Mouse (Mus musculus) testis, adult 2 months (tissue): ENCODE measurements around the gene Rpl10a. TPM values are rescaled to one million over a fixed set of nuclear protein-coding genes. Genes with fewer than 3 reads are reported as not detected.

Experiments
- H3K27ac ChIP-seq: fragments of 200-500 bp; 2 replicates; pipeline ENCODE4 v1.5.1; 2012; ENCODE audit warnings: low read depth, low read length; ENCODE audit not compliant: control insufficient read depth, insufficient read depth
- H3K27me3 ChIP-seq: fragments of 200-500 bp; 2 replicates; pipeline ENCODE4 v1.6.1; 2012; ENCODE audit warnings: mild to moderate bottlenecking, low read length, moderate library complexity; ENCODE audit not compliant: control insufficient read depth, insufficient read depth
- H3K36me3 ChIP-seq: fragments of 200-500 bp; 2 replicates; pipeline ENCODE4 v1.6.1; 2012; ENCODE audit warnings: mild to moderate bottlenecking, low read length; ENCODE audit not compliant: control insufficient read depth, insufficient read depth
- H3K4me1 ChIP-seq: fragments of 200-500 bp; 2 replicates; pipeline ENCODE4 v1.6.1; 2012; ENCODE audit warnings: low read length; ENCODE audit not compliant: control insufficient read depth, insufficient read depth
- H3K4me3 ChIP-seq: fragments of 200-500 bp; 2 replicates; pipeline ENCODE4 v1.5.1; 2012; ENCODE audit warnings: low read depth, mild to moderate bottlenecking, low read length, moderate library complexity, mixed read lengths; ENCODE audit not compliant: control insufficient read depth
- CTCF ChIP-seq: fragments of 200-500 bp; IDR thresholded peaks from 2 replicates; pipeline ENCODE4 v1.5.1; 2012; ENCODE audit warnings: low read depth, mild to moderate bottlenecking, inconsistent platforms, low read length, moderate library complexity; ENCODE audit not compliant: control insufficient read depth, insufficient read depth, insufficient replicate concordance
- POLR2A ChIP-seq: fragments of 200-500 bp; IDR thresholded peaks from 2 replicates; pipeline ENCODE4 v1.6.1; 2012; ENCODE audit warnings: low read depth, mild to moderate bottlenecking, inconsistent platforms, low read length, moderate library complexity; ENCODE audit not compliant: control insufficient read depth
- polyA plus RNA-seq: library from polyadenylated mRNA; depleted of rRNA; stranded (reverse); fragments of >200 nt; gene quantifications from 2 replicates; pipeline ENCODE4 v1.2.3, GENCODE M21; 2012

Rpl10a gene
- polyA plus RNA-seq, 1 experiment: 444 TPM

DNA sequence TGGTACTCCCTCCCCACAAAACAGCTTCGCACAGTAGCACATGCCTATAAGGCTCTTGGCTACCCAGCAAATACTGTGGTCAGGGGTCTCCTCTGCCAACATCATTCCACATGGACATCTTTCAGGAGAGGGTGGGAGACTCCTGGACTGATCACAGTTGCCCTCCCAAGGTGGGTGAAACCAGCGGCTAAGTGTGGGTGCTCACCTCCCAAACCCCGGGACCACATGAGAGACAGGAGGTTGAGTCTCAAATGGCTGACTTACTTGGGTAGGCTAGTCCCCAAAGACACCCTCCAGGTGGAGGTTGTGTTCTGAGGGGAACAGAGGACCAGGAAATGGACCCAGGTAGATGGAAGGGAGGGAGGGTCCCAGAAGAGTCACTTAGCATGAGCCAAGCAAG, 16.4 kb downstream of the Rpl10a start:
- TF ChIP-seq POLR2A (no peak), CTCF (no peak)
- H3K27ac ChIP-seq: no peak overlapping the region
- H3K27me3 ChIP-seq: no peaks in the 10 kb centered on the region
- H3K4me3 ChIP-seq: no peak overlapping the region
- H3K36me3 ChIP-seq: no peaks in the 10 kb centered on the region
- peaks cover 11% of the 10 kb centered on the region for H3K4me1 ChIP-seq

GRCm38 (mm10) chr17:28345271-28345721, 17.0 kb downstream of the Rpl10a start:
- peaks cover 15% of the 10 kb centered on the region for H3K4me1 ChIP-seq
- no peaks in the 10 kb centered on the region for H3K27me3 ChIP-seq
- no peak overlapping the region for H3K4me3 ChIP-seq
- no peak for TF ChIP-seq CTCF
- H3K27ac ChIP-seq: peak overlapping the region; percentile 46; the same call in 1 of the 2 replicates
- no peaks in the 10 kb centered on the region for H3K36me3 ChIP-seq

DNA sequence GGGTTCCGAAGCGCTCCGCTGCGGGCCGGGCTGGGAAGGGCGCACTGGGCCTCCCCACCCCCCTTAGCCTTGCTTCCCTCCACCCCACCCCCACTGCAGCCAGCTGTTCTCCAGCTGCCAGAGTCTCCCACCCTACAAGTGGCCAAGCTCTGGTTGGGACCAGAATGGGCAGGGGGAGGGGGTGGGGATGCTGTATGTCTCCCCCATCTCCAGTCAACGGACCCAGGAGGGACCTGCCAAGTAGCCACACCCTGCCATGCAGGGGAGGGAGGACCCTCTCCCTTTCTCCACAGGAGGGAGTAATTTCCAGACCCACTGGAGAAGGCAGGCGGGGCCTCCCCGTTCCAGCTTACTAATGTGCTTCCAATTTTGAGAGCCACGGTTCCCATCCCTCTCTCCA, 17.6 kb downstream of the Rpl10a start:
- no peaks in the 10 kb centered on the region for H3K36me3 ChIP-seq
- peaks cover 14% of the 10 kb centered on the region for H3K4me1 ChIP-seq
- no peak overlapping the region for H3K4me3 ChIP-seq
- no peak overlapping the region; the same call in 1 of the 2 replicates for H3K27ac ChIP-seq
- TF ChIP-seq POLR2A (no peak), CTCF (no peak)
- no peaks in the 10 kb centered on the region for H3K27me3 ChIP-seq

GRCm38 (mm10) chr17:28347327-28347726, 19.1 kb downstream of the Rpl10a start:
- Histone ChIP-seq H3K4me3 (no peak overlapping the region), H3K4me1 (peaks cover 15% of the 10 kb centered on the region), H3K27ac (no peak overlapping the region), H3K27me3 (no peaks in the 10 kb centered on the region), H3K36me3 (no peaks in the 10 kb centered on the region)
- TF ChIP-seq CTCF (peak; percentile 3; the same call in 1 of the 2 replicates), POLR2A (no peak)

DNA sequence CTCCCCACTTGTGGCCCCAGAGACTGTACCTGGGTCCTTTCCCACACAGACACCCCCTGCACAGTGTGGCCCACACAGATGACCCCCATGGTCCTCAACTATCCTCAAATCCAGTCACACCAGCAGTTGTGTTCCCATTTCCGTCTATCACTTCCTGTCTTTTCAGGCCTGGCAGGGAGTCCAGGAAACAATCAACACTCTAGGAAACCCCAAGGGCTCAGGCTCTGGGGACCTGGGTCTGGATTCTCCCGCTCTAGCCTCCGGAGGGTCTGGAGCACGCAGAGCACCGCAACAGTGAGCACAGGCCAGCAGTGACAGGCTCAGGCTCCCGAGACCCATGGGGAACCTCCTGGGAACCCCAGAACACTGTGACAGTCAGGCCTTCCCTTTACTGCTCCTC, 19.9 kb downstream of the Rpl10a start:
- Histone ChIP-seq H3K4me3 (no peak overlapping the region), H3K27ac (no peak overlapping the region), H3K4me1 (peaks cover 15% of the 10 kb centered on the region), H3K27me3 (no peaks in the 10 kb centered on the region), H3K36me3 (no peaks in the 10 kb centered on the region)
- TF ChIP-seq POLR2A (no peak), CTCF (no peak)

DNA sequence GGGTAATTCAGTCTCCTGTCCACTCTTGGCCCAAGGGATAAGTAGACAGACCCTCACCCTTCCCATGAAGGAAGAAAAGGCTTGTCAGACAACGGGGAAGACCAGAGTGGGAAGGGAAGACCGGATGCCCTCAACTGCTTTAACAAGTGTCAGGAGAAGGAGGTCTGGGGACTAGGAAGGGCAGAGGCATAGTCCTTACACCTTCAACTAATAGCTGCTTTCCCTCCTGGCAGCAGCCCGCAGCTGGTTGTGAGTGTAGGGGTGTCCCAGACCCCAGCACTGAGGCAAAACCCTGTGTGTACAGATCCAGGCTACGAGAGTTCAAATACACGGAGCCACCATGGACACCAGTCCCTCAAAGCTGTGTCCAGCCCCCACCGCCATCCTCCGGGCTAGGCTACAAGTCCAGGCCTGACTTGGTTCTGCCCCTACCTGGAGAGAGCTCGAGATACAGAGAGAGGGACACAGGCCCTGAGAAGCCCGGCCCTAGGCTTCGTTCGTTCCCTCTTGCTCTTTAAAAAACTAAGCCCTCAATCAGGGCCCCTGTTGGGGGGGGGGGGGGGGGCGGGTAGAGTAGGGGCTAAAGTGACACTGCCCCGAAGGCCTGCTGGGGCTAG, 21.1 kb downstream of the Rpl10a start:
- Histone ChIP-seq H3K36me3 (no peaks in the 10 kb centered on the region), H3K4me1 (peaks cover 15% of the 10 kb centered on the region), H3K4me3 (peak overlapping the region; percentile 75), H3K27me3 (no peaks in the 10 kb centered on the region), H3K27ac (no peak overlapping the region)
- TF ChIP-seq POLR2A: no peak
- TF ChIP-seq CTCF: no peak

DNA sequence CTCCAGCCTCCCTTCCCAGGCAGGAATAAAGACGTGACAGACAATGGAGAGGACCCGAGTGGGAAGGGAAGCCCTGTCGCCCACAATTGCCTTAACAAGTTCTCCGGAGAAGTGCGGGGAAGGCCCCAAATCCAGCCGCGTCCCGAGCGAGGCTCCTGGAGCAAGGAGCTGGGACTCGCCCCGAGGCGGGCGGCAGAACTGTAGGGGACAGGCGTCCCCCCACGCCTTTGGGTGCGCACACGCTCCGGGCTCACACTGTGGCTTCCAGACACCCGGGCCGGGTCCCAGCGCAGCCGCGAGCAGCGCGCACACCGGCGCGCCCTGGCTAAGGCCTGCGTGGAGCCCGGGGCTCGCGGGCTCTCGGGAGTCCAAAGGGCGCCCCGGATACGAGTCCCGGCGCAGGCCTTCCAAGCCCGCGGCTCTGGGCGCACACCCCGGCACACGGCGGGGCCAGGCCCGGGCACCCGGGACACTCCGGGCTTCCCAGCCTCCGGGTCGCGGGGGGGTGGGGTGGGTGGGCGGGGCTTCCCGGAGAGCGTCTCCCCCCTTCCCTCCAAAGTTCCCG, 21.7 kb downstream of the Rpl10a start:
- H3K27ac ChIP-seq: no peak overlapping the region
- H3K27me3 ChIP-seq: no peaks in the 10 kb centered on the region
- peak overlapping the region; percentile 75 for H3K4me3 ChIP-seq
- no peaks in the 10 kb centered on the region for H3K36me3 ChIP-seq
- TF ChIP-seq CTCF: no peak
- TF ChIP-seq POLR2A: no peak
- peaks cover 15% of the 10 kb centered on the region for H3K4me1 ChIP-seq
